Mouse (Mus musculus) bone marrow, adult 2 months (tissue): Measurements from ENCODE around the gene Hoxd3.

Experiments used
- CTCF ChIP-seq: fragments of 200-500 bp; IDR thresholded peaks from 2 replicates; pipeline ENCODE4 v1.5.1; 2011; ENCODE audit warnings: low read length, control low read depth; ENCODE audit not compliant: control insufficient read depth, insufficient read depth
- POLR2A ChIP-seq: fragments of 200-500 bp; IDR thresholded peaks from 2 replicates; pipeline ENCODE4 v1.6.1; 2011; ENCODE audit warnings: low read depth, mild to moderate bottlenecking, control low read depth, low read length, borderline replicate concordance; ENCODE audit not compliant: control insufficient read depth

- TF ChIP-seq POLR2A (no peak), CTCF (no peak)
These were observed 6.7 kb upstream of the Hoxd3 start for GRCm38 (mm10) chr2:74704999-74705466.
